Mouse (Mus musculus) MEL (cell line): ENCODE data around the gene Igsf8.

Source experiments
- CTCF ChIP-seq, 3 experiments: IDR thresholded peaks in 2 of 3; conservative IDR thresholded peaks in 1 of 3; 2 replicates each; pipeline ENCODE4 v1.5.1; 2011 to 2012; ENCODE audit warnings: low read length in 3 of 3, low read depth in 2 of 3, mild to moderate bottlenecking in 2 of 3, improper control_type of control experiment in 1 of 3, inconsistent platforms in 1 of 3, mixed read lengths in 1 of 3, moderate library complexity in 1 of 3; ENCODE audit not compliant: control insufficient read depth in 1 of 3, insufficient read depth in 1 of 3, poor library complexity in 1 of 3, severe bottlenecking in 1 of 3
- GATA1 ChIP-seq: IDR thresholded peaks from 2 replicates; pipeline ENCODE4 v1.6.1; 2011; ENCODE audit warnings: low read depth, low read length, improper control_type of control experiment
- HCFC1 ChIP-seq: IDR thresholded peaks from 2 replicates; pipeline ENCODE4 v1.6.1; 2012; ENCODE audit warnings: low read depth, mild to moderate bottlenecking, inconsistent platforms, low read length, improper control_type of control experiment, moderate library complexity
- NELFE ChIP-seq: IDR thresholded peaks from 2 replicates; pipeline ENCODE4 v1.6.1; 2011; ENCODE audit warnings: low read depth, low read length, improper control_type of control experiment
- POLR2A ChIP-seq, 2 experiments: IDR thresholded peaks; 2 replicates each; pipeline ENCODE4 v1.6.1; 2011 to 2012; ENCODE audit warnings: low read length in 2 of 2, mild to moderate bottlenecking in 2 of 2, control low read depth in 1 of 2, improper control_type of control experiment in 1 of 2, low read depth in 1 of 2, moderate library complexity in 1 of 2; ENCODE audit not compliant: control insufficient read depth in 1 of 2, insufficient read depth in 1 of 2, poor library complexity in 1 of 2
- USF2 ChIP-seq, 2 experiments: IDR thresholded peaks; 2 replicates each; pipeline ENCODE4 v1.6.1; 2011 to 2012; ENCODE audit warnings: improper control_type of control experiment in 2 of 2, low read length in 2 of 2, borderline replicate concordance in 1 of 2, inconsistent platforms in 1 of 2, low read depth in 1 of 2, mild to moderate bottlenecking in 1 of 2; ENCODE audit not compliant: insufficient read depth in 1 of 2

DNA sequence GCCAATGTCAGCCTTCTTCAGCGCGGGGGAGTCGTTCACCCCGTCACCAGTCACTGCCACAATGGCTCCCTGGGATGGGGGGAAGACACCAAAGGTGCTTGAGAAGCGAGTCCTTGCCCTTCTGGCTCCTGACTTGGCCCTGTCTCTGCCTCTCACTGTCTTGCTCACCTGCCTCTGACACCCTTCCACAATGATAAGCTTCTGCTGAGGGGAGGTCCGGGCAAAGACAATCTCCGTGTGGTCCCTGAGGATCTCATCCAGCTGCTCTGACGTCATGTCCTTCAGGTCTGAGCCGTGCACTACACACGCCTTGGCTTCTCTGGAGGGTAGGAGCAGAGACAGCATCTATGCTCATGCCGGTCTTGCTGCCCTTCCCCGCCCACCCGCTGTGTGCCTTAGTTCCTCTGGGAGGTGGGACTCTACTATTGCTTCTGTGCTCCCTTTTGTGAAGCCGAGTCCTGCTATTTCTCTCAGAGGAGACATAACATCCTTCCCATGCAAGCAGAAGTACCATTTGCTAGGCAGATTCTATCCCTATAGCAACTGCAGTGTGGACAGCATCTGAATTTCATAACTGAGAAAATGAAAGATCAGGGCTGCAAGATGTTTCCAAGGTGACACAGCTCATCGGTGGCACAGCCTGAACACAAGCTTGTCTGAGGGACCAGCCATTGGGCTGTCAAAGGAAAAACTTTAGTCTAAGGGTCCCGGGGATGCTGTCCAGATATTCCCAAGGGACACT is 18.5 kb downstream of the Igsf8 start:
- TF ChIP-seq POLR2A (IDR thresholded peaks at IDR 0.05; ENCODE audit: control insufficient read depth in 1 of 2, insufficient read depth in 1 of 2, low read depth in 1 of 2, low read length in 2 of 2, poor library complexity in 1 of 2) (no peak), GATA1 (no peak), HCFC1 (no peak), CTCF (IDR thresholded peaks at IDR 0.05 in 2 of 3, conservative IDR thresholded peaks at IDR 0.05 in 1 of 3; ENCODE audit: control insufficient read depth in 1 of 3, insufficient read depth in 1 of 3, low read depth in 2 of 3, low read length in 3 of 3, poor library complexity in 1 of 3, severe bottlenecking in 1 of 3) (no peak), NELFE (no peak), USF2 (IDR thresholded peaks at IDR 0.05; ENCODE audit: borderline replicate concordance in 1 of 2, insufficient read depth in 1 of 2, low read depth in 1 of 2, low read length in 2 of 2) (no peak)
